Mouse (Mus musculus) inflammation-experienced regulatory T-cells, adult 16 weeks (primary cell): Measurements from ENCODE around the gene Garnl3. TPM values are rescaled to one million over a fixed set of nuclear protein-coding genes. Genes with fewer than 3 reads are reported as not detected.

Source experiments
- polyA plus RNA-seq: library from polyadenylated mRNA; unstranded; fragments of 100-300 nt; shearing (Covaris generic); gene quantifications from one replicate; pipeline ENCODE4 v1.2.1, GENCODE M21; 2017

Garnl3 gene
- 0.43 TPM for polyA plus RNA-seq

GRCm38 (mm10) chr2:33131500-33132092, at the start of gene Garnl3:
TSS of gene Garnl3 (minus strand) at chr2:33131654.

DNA sequence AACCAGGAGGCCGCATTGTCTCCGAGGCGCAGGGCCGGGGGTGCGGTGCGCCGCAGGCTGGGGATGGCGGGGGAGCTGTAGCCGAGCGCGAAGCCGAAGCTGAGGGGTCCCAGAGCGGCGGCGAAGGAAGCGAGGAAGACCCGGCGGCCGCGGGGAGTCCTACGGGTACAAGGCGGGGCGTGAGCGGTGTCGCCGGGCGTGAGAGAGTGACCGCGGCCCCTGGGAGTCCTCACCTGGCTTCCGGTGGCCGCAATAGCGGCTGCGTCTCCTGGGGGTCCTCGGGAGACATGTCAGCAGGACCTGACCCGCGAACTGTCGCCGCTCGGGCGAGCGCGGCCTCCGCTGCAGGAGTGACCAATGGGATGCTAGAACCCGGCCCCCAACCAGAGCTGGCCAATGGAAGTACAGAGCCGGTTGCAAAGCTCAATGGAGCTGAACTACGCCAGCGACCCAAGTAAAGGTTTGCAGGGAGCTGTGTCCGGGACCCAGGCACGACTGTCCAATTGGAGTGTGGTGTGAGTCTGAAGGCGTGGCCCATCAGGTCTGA, 149.7 kb downstream of the Garnl3 start, which contains the start of gene Slc2a8:
Gene Slc2a8, minus strand, starts transcription at position 359 of the 547 bp plus-strand sequence.

DNA sequence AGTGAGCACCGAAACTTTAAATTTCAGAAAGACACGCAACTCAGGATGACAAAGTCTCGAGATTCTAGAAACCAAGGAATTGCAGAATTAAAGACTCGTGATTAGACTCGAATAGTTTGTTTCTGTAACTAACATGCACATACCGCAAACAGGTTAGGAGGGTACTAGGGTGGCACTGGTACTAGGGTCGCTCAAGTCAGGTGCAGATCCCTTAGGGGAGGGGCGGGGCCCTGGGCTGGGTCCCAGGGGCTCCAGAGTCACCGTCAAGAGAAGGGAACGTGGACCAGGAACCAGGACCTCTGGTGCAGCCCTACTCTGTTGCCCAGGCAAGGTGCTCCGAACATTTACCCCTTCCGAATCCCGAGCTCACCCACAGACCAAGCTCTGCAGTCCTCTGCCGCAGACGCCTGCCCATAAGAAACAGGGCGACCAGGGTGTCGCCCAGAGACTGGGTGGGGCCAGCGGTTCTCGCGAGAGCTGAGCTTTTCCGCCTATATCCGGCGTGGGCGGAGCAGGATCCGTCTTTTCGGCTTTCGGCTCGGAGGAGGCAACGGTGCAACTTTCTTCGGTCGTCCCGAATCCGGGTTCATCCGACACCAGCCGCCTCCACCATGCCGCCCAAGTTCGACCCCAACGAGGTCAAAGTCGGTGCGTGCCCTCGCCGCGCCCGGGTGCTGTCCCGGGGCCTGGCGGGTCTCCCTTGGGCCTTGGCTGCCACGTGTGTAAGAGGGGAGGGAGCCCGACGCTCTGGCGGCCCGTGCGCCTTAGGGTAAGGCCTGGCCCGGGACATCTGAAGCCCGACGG, 170.1 kb downstream of the Garnl3 start, which contains the start of the genes Rpl12 and Lrsam1:
Gene Rpl12, plus strand, starts transcription at position 368 of the 804 bp plus-strand sequence.
Gene Lrsam1, minus strand, starts transcription at position 423 of the 804 bp plus-strand sequence.

Other genes starting within 250 kb of the Garnl3 start
- 37.4 TPM for gene Rpl12, start 170.1 kb downstream of the Garnl3 start, polyA plus RNA-seq
- gene Lrsam1, start 170.0 kb downstream of the Garnl3 start, polyA plus RNA-seq = 9.8 TPM
- gene Slc2a8, start 149.6 kb downstream of the Garnl3 start, polyA plus RNA-seq = 10.6 TPM
- gene Angptl2, start 84.4 kb upstream of the Garnl3 start, polyA plus RNA-seq = 47.9 TPM
- gene Ralgps1, start 239.8 kb upstream of the Garnl3 start, polyA plus RNA-seq = 12.7 TPM